Mouse (Mus musculus): ENCODE measurements around the gene Gm13889.

Gene Gm13889

DNA sequence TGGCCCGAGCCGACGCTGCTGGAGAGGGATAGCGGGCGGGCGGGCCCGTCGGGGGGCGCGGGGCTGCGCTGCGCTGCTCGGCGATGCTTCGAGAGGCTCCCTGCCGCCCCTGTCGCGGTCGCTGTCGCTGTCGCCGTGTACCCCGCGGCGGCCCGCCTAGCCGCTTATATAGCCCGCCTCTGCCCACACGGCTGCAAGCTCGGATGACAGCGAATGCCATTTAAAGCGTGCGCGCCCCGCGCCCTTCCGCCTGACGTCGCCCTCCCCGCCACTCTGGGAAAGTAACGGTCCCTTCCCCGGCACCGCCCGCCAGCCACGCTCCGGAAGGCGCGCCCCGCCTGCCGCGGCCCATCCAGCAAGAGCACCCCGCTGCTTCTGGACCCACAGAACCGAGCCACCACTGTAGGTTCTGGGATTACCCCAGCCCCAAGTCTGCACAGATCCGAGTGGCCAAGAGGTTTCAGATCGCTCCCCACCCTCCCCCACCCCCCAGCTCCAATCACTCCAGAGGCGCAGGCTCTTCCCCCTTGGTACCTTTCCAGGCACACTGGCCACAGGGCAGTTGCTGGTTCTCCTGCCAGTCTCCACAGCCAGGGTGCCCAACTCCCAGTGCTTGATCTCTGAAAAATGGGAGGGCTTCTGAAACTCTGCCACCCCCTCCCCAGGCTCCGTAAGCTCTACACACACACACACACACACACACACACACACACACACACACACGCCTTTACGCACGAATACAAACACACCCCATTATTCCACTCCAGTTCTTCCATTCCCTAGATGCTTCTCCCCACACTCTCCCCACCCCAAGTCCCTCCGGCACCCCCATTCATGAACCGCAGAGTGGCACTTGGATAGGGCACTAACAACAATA lies at the start of gene Gm13889:
Gene Gm13889, minus strand, starts transcription at position 294 of the 877 bp plus-strand sequence.
- in situ Hi-C loops (cut with MboI, MseI), result no loop called here

DNA sequence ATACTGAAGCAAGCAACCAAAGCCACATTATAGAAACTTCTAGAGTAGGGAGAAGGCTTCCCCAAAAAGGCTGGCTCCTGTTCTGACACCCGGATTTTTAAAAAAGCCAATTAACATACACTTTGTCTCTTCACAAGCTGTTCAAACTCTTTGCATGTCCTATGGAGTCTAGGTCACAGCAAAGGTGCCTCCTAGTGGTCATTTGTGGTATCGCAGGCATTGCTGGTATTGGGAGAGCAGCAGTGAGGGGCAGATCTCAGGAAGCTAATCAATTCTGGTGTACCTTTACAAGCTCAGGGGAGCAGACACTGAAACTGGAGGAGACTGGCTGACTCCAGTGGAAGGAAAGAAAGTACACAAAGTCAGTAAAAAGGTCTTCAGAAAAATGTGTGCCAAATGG lies 45.3 kb upstream of the Gm13889 start:
- in situ Hi-C loops (cut with MboI, MseI), result no loop called here

- in situ Hi-C loops (cut with MboI, MseI), result no loop called here
Observed at GRCm38 (mm10) chr2:94001918-94002317, 44.9 kb upstream of the Gm13889 start.

DNA sequence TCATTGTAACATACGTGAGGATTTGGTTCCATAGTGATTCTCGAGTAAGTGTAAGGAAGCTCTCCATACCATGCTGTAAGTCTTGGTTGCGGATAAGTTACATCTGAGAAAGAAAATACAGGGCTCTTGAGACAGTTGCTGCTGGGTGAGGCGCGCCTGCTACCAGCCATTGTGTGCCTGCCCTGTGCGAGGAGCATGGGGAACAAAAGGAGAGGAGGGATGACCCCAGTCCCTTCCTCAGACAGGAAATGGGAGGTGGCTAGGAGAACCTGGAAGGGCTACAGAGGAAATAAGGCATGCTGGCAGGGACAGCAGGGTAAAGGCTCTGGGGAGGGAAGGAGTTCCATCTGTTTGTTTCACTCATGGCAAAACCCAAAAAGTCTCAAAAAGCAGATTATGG lies 44.4 kb upstream of the Gm13889 start:
- in situ Hi-C loops (cut with MboI, MseI), result no loop called here

DNA sequence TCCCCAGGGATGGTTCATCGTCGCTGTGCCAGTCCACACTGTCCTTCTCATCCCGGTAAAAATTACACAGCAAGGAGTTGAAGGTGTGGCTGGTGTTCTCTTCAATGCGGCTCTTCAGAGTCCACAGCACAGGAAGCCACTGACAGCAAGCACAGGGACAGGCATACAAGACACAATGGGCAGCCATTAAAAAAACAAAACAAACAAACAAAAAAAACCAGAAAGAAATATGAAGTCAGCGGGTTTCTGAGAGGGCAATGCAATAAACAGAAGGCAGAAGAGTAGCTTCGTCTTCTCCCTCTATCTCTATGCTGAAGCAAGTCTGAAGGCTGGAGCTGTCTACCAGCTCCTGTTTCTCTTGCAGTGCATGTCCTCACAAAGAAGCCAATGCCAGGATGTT lies 39.3 kb upstream of the Gm13889 start, which contains the start of gene Gm27027:
Gene Gm27027, minus strand, starts transcription at position 101 of the 400 bp plus-strand sequence.
- in situ Hi-C loops (cut with MboI, MseI), result no loop called here

GRCm38 (mm10) chr2:93992810-93993209 lies 35.8 kb upstream of the Gm13889 start:
- in situ Hi-C loops (cut with MboI, MseI), result loop anchor here (5.0 kb wide), 1 partner anchor 111 kb away; no protein-coding TSS in a partner anchor

DNA sequence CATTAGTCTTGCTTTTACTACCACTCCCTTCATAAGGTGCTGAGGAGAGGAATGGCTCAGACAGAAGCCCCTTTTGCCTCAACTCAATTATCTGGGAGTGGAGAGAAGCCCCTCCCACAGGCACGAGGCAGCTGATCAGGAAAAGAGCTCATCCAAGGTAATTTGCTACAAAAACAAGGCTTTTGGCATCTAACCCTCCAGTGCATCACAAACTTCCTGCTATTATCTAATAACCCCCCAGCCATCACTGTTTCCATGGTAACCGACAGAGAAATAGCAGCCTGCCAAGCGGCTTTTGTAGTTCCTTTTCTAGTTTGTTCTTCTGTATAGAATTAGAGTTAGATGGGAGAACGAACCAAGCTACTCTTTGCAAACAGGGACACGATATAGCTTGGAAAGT lies 35.3 kb upstream of the Gm13889 start:
- in situ Hi-C loops (cut with MboI, MseI), result loop anchor here (5.0 kb wide), 1 partner anchor 110 kb away; no protein-coding TSS in a partner anchor

- in situ Hi-C loops (cut with MboI, MseI), result loop anchor here (5.0 kb wide), 1 partner anchor 109 kb away; no protein-coding TSS in a partner anchor
Observed at GRCm38 (mm10) chr2:93991336-93991735, 34.3 kb upstream of the Gm13889 start.

DNA sequence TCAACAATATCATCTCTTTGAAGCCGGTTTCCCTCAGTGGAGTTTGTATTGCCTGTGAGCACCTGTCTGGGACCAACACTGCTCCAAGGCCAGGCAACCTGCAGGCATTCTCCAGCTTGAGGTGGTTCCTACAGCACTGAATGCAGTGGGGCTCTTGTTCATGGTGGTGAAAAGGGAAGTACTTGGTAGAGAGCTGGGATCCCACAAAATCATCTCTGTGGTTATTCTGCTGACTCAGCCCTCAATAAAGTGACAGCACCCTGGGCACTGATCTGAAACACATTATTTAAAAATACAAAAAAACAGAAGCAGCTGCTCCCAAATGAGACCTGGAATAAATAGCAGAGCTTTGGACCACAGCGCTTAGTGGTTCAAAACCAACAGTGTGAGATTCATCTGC lies 31.4 kb upstream of the Gm13889 start:
- in situ Hi-C loops (cut with MboI, MseI), result no loop called here

GRCm38 (mm10) chr2:93982457-93983235 lies 25.6 kb upstream of the Gm13889 start:
- in situ Hi-C loops (cut with MboI, MseI), result no loop called here

- in situ Hi-C loops (cut with MboI, MseI), result no loop called here
Observed at GRCm38 (mm10) chr2:93979249-93980120, 22.5 kb upstream of the Gm13889 start.

DNA sequence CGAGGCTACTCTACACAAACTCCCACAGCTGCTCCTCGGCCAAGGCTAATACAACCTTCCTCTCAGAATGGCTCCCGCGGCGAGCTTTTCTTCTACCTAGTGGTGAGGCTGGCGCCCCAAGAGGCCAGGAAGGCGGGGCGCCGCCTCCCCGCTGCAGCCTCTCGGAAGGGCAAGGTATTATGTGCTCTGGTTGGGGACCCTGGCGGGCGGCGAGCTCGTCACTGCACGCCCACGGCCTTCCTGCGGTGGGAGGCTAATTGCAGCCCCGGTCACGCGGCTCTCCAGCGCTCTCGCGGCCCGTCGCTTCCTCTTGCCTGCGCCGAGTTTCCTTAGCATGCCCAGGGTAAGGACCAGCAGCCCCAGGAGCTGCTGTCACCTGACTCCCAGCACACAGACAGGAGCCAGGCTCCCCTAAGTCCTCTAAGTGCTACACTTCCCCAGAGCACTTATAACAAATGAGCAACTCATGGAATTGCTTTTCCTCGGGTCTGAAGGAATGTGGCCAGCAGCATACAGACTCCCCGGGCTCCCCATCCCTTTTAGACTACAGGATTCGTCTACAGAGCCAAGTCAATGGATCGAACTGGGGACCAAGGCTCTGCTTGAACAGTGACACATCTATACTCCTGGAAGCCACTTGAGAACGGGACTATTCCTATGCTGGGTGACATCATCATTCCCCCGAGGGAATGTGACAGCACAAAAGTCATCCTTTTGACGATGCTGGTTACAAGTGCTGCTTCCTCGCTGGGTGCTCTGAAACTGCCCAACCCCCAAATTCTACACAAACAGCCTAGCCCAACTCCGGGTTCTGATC lies 19.6 kb upstream of the Gm13889 start:
- in situ Hi-C loops (cut with MboI, MseI), result no loop called here

DNA sequence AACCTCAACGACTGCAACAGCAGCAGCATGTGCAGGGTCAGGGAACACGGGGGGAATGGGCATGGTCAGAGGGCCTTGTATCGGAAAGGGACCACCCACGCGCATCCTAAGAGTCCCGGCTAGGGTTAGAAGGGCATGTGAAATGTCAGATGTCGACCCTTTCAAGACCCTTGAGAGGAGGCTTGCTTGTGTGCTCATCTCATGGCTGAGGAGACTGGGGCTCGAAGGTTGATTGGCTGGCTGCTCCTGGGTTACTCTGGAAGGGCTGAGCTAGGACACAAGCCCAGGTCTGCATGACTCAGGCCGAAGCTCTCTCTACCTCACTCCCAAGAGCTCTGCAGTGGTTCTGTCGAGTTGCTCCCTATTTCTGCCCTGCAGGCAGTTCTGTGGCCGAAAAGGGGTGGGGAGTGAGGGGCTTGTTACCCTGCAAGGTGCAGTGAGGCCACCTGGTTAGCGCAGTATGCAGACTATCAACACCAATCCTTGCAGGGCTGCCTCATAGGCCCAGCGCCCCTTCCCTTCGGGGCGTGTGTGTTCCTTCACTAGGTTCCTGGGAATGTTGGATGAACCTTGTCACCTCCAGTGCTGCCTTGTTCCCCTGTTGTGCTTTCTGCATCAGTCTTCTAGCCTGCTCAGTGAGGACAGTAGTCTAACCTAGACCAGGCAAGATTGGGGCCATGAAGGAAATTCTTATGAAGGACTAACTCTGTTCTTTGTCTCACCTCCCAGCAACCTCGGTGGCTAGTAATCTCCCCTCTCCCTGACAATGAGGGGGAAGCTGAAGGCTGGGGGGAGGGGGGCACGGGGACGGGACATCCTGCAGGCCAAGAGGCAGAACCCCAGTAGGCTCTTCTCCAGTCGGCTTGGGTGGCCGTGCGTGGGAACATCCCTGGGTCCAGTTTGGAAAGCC lies 18.8 kb upstream of the Gm13889 start:
- in situ Hi-C loops (cut with MboI, MseI), result no loop called here

- in situ Hi-C loops (cut with MboI, MseI), result no loop called here
Observed at GRCm38 (mm10) chr2:93975041-93975440, 18.0 kb upstream of the Gm13889 start.

- in situ Hi-C loops (cut with MboI, MseI), result no loop called here
Observed at GRCm38 (mm10) chr2:93971647-93972046, 14.6 kb upstream of the Gm13889 start.

- in situ Hi-C loops (cut with MboI, MseI), result no loop called here
Observed at GRCm38 (mm10) chr2:93964494-93965160, 7.6 kb upstream of the Gm13889 start.

GRCm38 (mm10) chr2:93963802-93964201 lies 6.8 kb upstream of the Gm13889 start:
- in situ Hi-C loops (cut with MboI, MseI), result no loop called here

GRCm38 (mm10) chr2:93961716-93962115 lies 4.7 kb upstream of the Gm13889 start:
- in situ Hi-C loops (cut with MboI, MseI), result no loop called here

DNA sequence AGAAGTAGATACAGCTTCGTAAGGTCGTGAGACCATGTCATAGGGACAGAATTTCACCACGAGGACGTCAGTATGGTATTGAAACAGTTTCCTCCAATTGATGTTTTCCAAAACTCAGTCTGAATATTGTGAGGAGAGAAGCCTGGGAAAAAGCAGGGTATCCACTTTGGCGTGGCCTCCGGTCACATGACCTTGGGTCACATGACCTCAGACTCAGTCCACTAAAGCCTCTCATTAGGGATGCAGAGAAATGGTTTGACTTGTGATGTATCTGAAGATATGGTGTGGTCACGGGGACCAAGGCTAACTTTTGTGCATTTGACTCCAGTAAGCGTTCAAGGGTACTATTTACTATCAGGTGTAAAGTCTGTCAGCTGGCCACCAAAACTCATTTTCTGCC lies 2.3 kb upstream of the Gm13889 start:
- in situ Hi-C loops (cut with MboI, MseI), result no loop called here

All from regulatory T cell (primary cell).